Mouse (Mus musculus): Measurements from ENCODE around the gene Csrnp2.

- TF ChIP-seq CTCF (IDR thresholded peaks at IDR 0.05; ENCODE audit: insufficient read depth, low read length) = no peak
- TF ChIP-seq POLR2A (IDR thresholded peaks at IDR 0.05; ENCODE audit: borderline replicate concordance, extremely low read depth, low read depth, low read length) = no peak
These were observed 44.1 kb upstream of the Csrnp2 start for GRCm38 (mm10) chr15:100539411-100539810.
